Mouse (Mus musculus) liver, embryonic 14.5 days (tissue): ENCODE results near the gene Cop1.

Experiments used
- CTCF ChIP-seq: IDR thresholded peaks from 2 replicates; pipeline ENCODE4 v1.5.1; 2016; ENCODE audit warnings: antibody characterized with exemption, low read depth, control low read depth
- EP300 ChIP-seq: IDR thresholded peaks from 2 replicates; pipeline ENCODE4 v1.6.1; 2016; ENCODE audit warnings: antibody characterized with exemption, low read depth

GRCm38 (mm10) chr1:159281861-159282260 lies 49.7 kb downstream of the Cop1 start:
- no peak for TF ChIP-seq EP300
- TF ChIP-seq CTCF, result no peak
